Mouse (Mus musculus) layer of hippocampus, adult 11-12 months (tissue): ENCODE measurements around the gene Btbd3.

ENCODE experiments used
- DNase-seq: peaks from one replicate; pipeline ENCODE4 v3.0.0; 2022; ENCODE audit warnings: low spot score

The Btbd3 gene

GRCm38 (mm10) chr2:138539655-138540054 lies 283.3 kb downstream of the Btbd3 start:
- DNase-seq = no peak

GRCm38 (mm10) chr2:138548990-138549389 lies 292.6 kb downstream of the Btbd3 start:
- no peak for DNase-seq

GRCm38 (mm10) chr2:138551516-138551915 lies 295.2 kb downstream of the Btbd3 start:
- peak; percentile 44 for DNase-seq

- DNase-seq = peak; percentile 4
Observed at GRCm38 (mm10) chr2:138555106-138555862, 298.9 kb downstream of the Btbd3 start.

- no peak for DNase-seq
Observed at GRCm38 (mm10) chr2:138585930-138586329, 329.6 kb downstream of the Btbd3 start.

- no peak for DNase-seq
Observed at GRCm38 (mm10) chr2:138587335-138587734, 331.0 kb downstream of the Btbd3 start.

GRCm38 (mm10) chr2:138587795-138588545 lies 331.6 kb downstream of the Btbd3 start:
- DNase-seq = peak; percentile 50

- DNase-seq = no peak
Observed at GRCm38 (mm10) chr2:138589105-138589504, 332.7 kb downstream of the Btbd3 start.

- DNase-seq = no peak
Observed at GRCm38 (mm10) chr2:138590307-138590706, 333.9 kb downstream of the Btbd3 start.

- DNase-seq = no peak
Observed at GRCm38 (mm10) chr2:138612361-138612760, 356.0 kb downstream of the Btbd3 start.

GRCm38 (mm10) chr2:138617501-138617900 lies 361.1 kb downstream of the Btbd3 start:
- no peak for DNase-seq
